Comparison of ENCODE assay signal across 16 mouse cellular contexts in genomic region chr10:78095954-78096931, GRCm38 (mm10). TPM values are rescaled to one million over a fixed set of nuclear protein-coding genes. Genes with fewer than 3 reads are reported as not detected.
DNase-seq lines count a peak whose midpoint lies in the region; ATAC-seq lines count a peak whose summit lies in the region.
"Had no signal": no experiment of that assay in that cellular context is flagged by ENCODE, and none has a peak within 500 bp of the region (broad histone marks: within the 10 kb centered on the region; RNA-seq: fewer than 3 reads in every experiment).

No protein-coding gene starts in this region.

- DNase-seq in kidney, adult 11 months, result peak; percentile 53
- peak; percentile 82 for DNase-seq in ZHBTc4 (ENCODE audit: low read depth, low spot score)
- peak; percentile 63 for DNase-seq in gastrocnemius, postnatal 25 days
- no peak for DNase-seq in thymus, postnatal 36 days
- DNase-seq in spleen, postnatal 14 days (ENCODE audit: low spot score in 2 of 2), result no peak
- no peak for DNase-seq in thymus, postnatal 14 days
- DNase-seq: right cerebral cortex, postnatal 14 days; thymus, postnatal 25 days had no signal

- H3K27ac ChIP-seq in kidney, embryonic 16.5 days (ENCODE audit: low read length), result no peak overlapping the region
- H3K27ac ChIP-seq: forebrain, embryonic 13.5 days; limb, embryonic 12.5 days; neural tube, embryonic 12.5 days had no signal

- H3K9ac ChIP-seq in kidney, embryonic 16.5 days (replicated peaks; ENCODE audit: low read length), result no peak overlapping the region
- H3K9ac ChIP-seq: forebrain, embryonic 13.5 days; limb, embryonic 12.5 days; neural tube, embryonic 12.5 days had no signal

- H3K4me2 ChIP-seq in kidney, embryonic 16.5 days (replicated peaks; ENCODE audit: low read depth, low read length), result no peak overlapping the region
- H3K4me2 ChIP-seq: forebrain, embryonic 13.5 days; limb, embryonic 12.5 days; neural tube, embryonic 12.5 days had no signal

- H3K27me3 ChIP-seq in kidney, embryonic 16.5 days (ENCODE audit: insufficient read depth, low read length), result no peaks in the 10 kb centered on the region
- H3K27me3 ChIP-seq: forebrain, embryonic 13.5 days; limb, embryonic 12.5 days; neural tube, embryonic 12.5 days had no signal

- WGBS in kidney, embryonic 16.5 days, result 84% methylated on average over 5 of the region's 5 CpGs

- H3K4me3 ChIP-seq in kidney, embryonic 16.5 days (ENCODE audit: low read length), result no peak overlapping the region
- H3K4me3 ChIP-seq: forebrain, embryonic 13.5 days; limb, embryonic 12.5 days; neural tube, embryonic 12.5 days had no signal

- peaks cover 7% of the 10 kb centered on the region for H3K4me1 ChIP-seq in kidney, embryonic 16.5 days (ENCODE audit: insufficient read depth, low read length)
- H3K4me1 ChIP-seq: forebrain, embryonic 13.5 days; limb, embryonic 12.5 days; neural tube, embryonic 12.5 days had no signal

- no peaks in the 10 kb centered on the region for H3K36me3 ChIP-seq in kidney, embryonic 16.5 days (ENCODE audit: insufficient read depth, low read length)
- H3K36me3 ChIP-seq: limb, embryonic 12.5 days; neural tube, embryonic 12.5 days had no signal

- no peaks in the 10 kb centered on the region for H3K9me3 ChIP-seq in kidney, embryonic 16.5 days (ENCODE audit: low read length)
- H3K9me3 ChIP-seq: forebrain, embryonic 13.5 days; limb, embryonic 12.5 days; neural tube, embryonic 12.5 days had no signal

- ATAC-seq in kidney, embryonic 16.5 days (ENCODE audit: low FRiP score, low TSS enrichment), result no peak
- ATAC-seq in megakaryocyte, adult 5-6 weeks (ENCODE audit: poor library complexity, severe bottlenecking), result peak; percentile 93
- ATAC-seq: forebrain, embryonic 13.5 days; intestine, embryonic 16.5 days had no signal

RNA-seq across cellular contexts. Expression of gene Icosl, which starts 27.1 kb away (rescaled TPM):
- 8.5 and 9.5 TPM in 2 replicates for polyA plus RNA-seq in kidney, embryonic 16.5 days (2015; fragmentation: Nextera tagmentation; extraction: Ambion mirVana)
- total RNA-seq in gastrocnemius, postnatal 25 days (2021), result 1 to 10 TPM; 1.3 to 1.7 TPM
- total RNA-seq in megakaryocyte, adult 5-6 weeks (2015), result 29.3 and 34.3 TPM in 2 replicates
- total RNA-seq in megakaryocyte, adult 5-6 weeks (2017), result 20.8 and 24.4 TPM in 2 replicates

RNA-seq across cellular contexts. Expression of gene Aire, which starts 52.8 kb away (rescaled TPM):
- polyA plus RNA-seq in kidney, embryonic 16.5 days (2015; fragmentation: Nextera tagmentation; extraction: Ambion mirVana), result 1.7 and 2.1 TPM in 2 replicates
- not detected for total RNA-seq in gastrocnemius, postnatal 25 days (2021)
- not detected in 2 replicates for total RNA-seq in megakaryocyte, adult 5-6 weeks (2015)
- not detected in 2 replicates for total RNA-seq in megakaryocyte, adult 5-6 weeks (2017)
- total RNA-seq: heart, postnatal 10 days; megakaryocyte-erythroid progenitor cell, adult 5-6 weeks had no signal
- polyA plus RNA-seq: forebrain, embryonic 13.5 days had no signal

RNA-seq across cellular contexts. Expression of gene Dnmt3l, which starts 54.5 kb away (rescaled TPM):
- polyA plus RNA-seq in kidney, embryonic 16.5 days (2015; fragmentation: Nextera tagmentation; extraction: Ambion mirVana), result 0.49 and 1.2 TPM in 2 replicates
- not detected for total RNA-seq in gastrocnemius, postnatal 25 days (2021)
- 2.5 TPM in 1 of 2 replicates, not detected in the other for total RNA-seq in megakaryocyte, adult 5-6 weeks (2015)
- total RNA-seq in megakaryocyte, adult 5-6 weeks (2017), result 0.37 TPM in 1 of 2 replicates, not detected in the other
- total RNA-seq: heart, postnatal 10 days; megakaryocyte-erythroid progenitor cell, adult 5-6 weeks had no signal
- polyA plus RNA-seq: forebrain, embryonic 13.5 days; limb, embryonic 12.5 days; neural tube, embryonic 12.5 days had no signal

Comparison
In these comparisons a context has a peak if more than half of its experiments do, and no peak if none do; other contexts are left out.
1. DNase-seq: peak in kidney, adult 11 months (single experiment), ZHBTc4 (single experiment) and gastrocnemius, postnatal 25 days (single experiment); none in thymus, postnatal 36 days (0 of 2), spleen, postnatal 14 days (0 of 2) and thymus, postnatal 14 days (single experiment).
2. RNA of gene Icosl, which starts 27.1 kb away (total RNA-seq): 20.8 to 34.3 TPM in megakaryocyte, adult 5-6 weeks; 1.3 to 1.7 TPM in gastrocnemius, postnatal 25 days; every median in the first group is over 4 times any median in the second.